Mouse (Mus musculus) stomach, embryonic 16.5 days (tissue): ENCODE data around the gene Tbc1d19. TPM values are rescaled to one million over a fixed set of nuclear protein-coding genes. Genes with fewer than 3 reads are reported as not detected.

ENCODE experiments used
- ATAC-seq: fragments of 200-750 bp; cut with Nextera tagmentation; 2 replicates; pipeline ENCODE4 v1.8.0; 2017; ENCODE audit warnings: moderate number of reproducible peaks, moderate TSS enrichment; ENCODE audit not compliant: insufficient read depth, low FRiP score
- H3K27ac ChIP-seq: fragments of 300-500 bp; sonication (generic); 2 replicates; pipeline ENCODE4 v1.5.1; 2014; ENCODE audit warnings: low read length
- H3K27me3 ChIP-seq: fragments of 300-500 bp; sonication (generic); 2 replicates; pipeline ENCODE4 v1.6.1; 2014; ENCODE audit warnings: low read length, control low read depth, mixed read lengths; ENCODE audit not compliant: control insufficient read depth, insufficient read depth
- H3K36me3 ChIP-seq: fragments of 300-500 bp; sonication (generic); 2 replicates; pipeline ENCODE4 v1.6.1; 2014; ENCODE audit warnings: low read length; ENCODE audit not compliant: control insufficient read depth, insufficient read depth
- H3K4me1 ChIP-seq: fragments of 300-500 bp; sonication (generic); 2 replicates; pipeline ENCODE4 v1.6.1; 2014; ENCODE audit warnings: low read length, control low read depth, mixed read lengths; ENCODE audit not compliant: control insufficient read depth, insufficient read depth
- H3K4me2 ChIP-seq: fragments of 300-500 bp; sonication (generic); 2 replicates; pipeline ENCODE4 v1.6.1; 2014; ENCODE audit warnings: low read depth, low read length, mixed read lengths
- H3K4me3 ChIP-seq: fragments of 300-500 bp; sonication (generic); replicated peaks from 2 replicates; pipeline ENCODE4 v1.5.1; 2014; ENCODE audit warnings: mild to moderate bottlenecking, low read length
- H3K9ac ChIP-seq: fragments of 300-500 bp; sonication (generic); 2 replicates; pipeline ENCODE4 v1.6.1; 2014; ENCODE audit warnings: low read length
- H3K9me3 ChIP-seq: fragments of 300-500 bp; sonication (generic); replicated peaks from 2 replicates; pipeline ENCODE4 v1.6.1; 2016; ENCODE audit warnings: low read length, control low read depth; ENCODE audit not compliant: control insufficient read depth
- WGBS: fragments of 180-500 bp; shearing (Covaris S2); extraction: QIAGEN DNeasy Blood & Tissue Kit; methylation state at CpG from one replicate; pipeline ENCODE4 v1.1.7; 2014; 5-methylcytosine and 5-hydroxymethylcytosine counted together
- polyA plus RNA-seq: library from polyadenylated mRNA; unstranded; fragments of >200 nt; fragmentation: Nextera tagmentation; extraction: Ambion mirVana; gene quantifications from 2 replicates; pipeline ENCODE4 v1.2.1, GENCODE M21; 2015

Gene Tbc1d19
- polyA plus RNA-seq, 1 experiment from 2014 or later: 40.9 TPM

DNA sequence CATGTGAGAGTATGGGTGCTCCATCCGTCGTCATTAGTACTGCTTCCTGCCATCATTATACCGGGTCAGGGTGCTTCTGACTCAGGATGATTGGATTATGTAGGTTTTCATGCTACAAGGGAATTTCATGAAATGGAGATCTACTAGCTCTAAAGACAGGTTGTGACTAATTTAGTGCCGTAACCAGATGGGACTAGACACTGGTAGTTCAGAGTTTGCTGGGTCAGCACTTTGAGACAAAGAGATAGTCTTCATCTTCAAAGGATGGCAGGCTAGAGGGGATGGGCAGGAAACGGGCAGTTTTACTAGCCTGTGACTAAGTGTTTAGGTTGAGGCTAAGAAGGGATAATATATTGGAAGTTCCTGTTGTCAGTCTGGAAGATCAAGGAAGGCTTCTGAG, 31.9 kb downstream of the Tbc1d19 start:
- Histone ChIP-seq H3K27me3 (no peaks in the 10 kb centered on the region), H3K27ac (no peak overlapping the region), H3K36me3 (peaks cover 2% of the 10 kb centered on the region; the same call in 1 of the 2 replicates), H3K9ac (no peak overlapping the region), H3K4me2 (no peak overlapping the region), H3K9me3 (no peaks in the 10 kb centered on the region), H3K4me3 (no peak overlapping the region), H3K4me1 (no peaks in the 10 kb centered on the region)
- no peak for ATAC-seq
- WGBS: 87% methylated on average over 5 of the region's 5 CpGs

DNA sequence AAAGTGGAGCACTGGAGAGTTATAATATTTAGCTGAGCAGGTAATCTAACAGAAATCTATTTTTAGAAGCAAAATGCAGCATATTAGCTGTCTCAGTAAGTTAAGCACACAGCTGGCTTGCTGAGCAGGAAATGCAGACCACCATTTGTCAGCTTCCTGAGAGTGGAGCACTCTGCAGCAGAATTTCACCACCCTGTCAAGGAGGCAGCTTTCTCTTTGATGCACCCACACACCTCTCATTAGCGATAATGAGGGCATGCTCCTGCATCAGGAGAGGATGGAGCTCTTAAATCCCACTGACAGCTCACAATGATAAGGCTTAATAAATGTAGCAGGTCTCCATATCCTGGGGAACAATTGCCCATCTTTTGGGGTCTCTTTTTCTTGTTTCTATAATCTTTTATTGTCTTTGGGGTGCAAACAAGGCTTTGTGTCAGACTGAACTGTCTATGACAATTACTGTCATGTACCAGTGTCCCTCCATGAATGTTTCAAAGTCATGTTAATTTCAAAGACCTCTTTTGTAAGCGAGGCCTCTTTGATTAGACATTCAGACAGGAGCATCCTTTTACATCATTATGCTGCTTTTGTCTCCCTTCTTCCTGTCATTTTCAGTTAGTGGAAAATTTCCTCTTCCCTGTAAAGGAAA, 39.0 kb downstream of the Tbc1d19 start:
- Histone ChIP-seq H3K9ac (no peak overlapping the region), H3K4me1 (no peaks in the 10 kb centered on the region), H3K4me2 (no peak overlapping the region), H3K27ac (no peak overlapping the region), H3K4me3 (no peak overlapping the region), H3K27me3 (no peaks in the 10 kb centered on the region), H3K36me3 (peaks cover 5% of the 10 kb centered on the region; the same call in 1 of the 2 replicates), H3K9me3 (no peaks in the 10 kb centered on the region)
- 59% methylated on average over 2 of the region's 2 CpGs for WGBS
- no peak for ATAC-seq

DNA sequence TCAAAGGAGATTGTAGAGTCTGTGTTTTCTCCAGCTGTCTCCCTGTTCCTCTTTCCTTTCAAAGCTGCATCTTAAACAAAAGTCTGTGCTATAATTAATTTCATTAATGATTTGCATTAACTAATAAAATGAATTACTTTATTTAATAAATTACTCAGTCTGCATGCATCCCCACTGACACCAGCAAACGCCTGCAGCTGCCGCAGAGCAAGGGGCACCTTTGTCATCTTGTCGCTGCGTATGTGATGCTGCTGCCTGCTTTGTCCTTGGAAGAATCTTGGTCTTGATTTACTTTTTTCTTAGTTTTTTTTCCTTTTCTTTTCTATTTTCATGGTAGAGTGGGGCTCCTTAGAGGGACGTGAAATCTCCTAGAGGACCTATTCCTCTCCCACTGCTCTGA, 43.2 kb downstream of the Tbc1d19 start:
- no peaks in the 10 kb centered on the region for H3K27me3 ChIP-seq
- ATAC-seq: no peak
- H3K27ac ChIP-seq: no peak overlapping the region
- no peak overlapping the region for H3K4me2 ChIP-seq
- 87% methylated on average over 5 of the region's 5 CpGs for WGBS
- peaks cover 3% of the 10 kb centered on the region; the same call in 1 of the 2 replicates for H3K36me3 ChIP-seq
- H3K4me3 ChIP-seq: no peak overlapping the region
- no peaks in the 10 kb centered on the region for H3K4me1 ChIP-seq
- H3K9ac ChIP-seq: no peak overlapping the region
- no peaks in the 10 kb centered on the region for H3K9me3 ChIP-seq

DNA sequence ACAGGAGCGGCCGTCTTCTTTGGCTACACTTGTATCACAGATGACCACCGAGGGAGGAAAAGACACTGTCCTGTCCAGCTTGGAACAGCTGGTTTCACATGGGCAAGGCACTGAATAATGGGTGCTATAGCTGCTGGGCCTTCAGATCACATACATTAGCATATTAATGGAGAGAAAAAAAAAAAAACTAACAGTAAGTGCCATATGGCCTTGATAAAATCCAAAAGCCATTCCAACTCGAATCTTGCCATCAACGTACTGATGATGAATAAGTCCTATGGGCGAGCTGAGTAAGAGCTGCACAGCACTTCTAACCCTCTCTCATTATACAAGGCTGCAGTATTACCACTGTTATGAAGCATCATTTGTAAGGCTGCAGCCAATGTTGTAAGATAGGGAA, 45.2 kb downstream of the Tbc1d19 start:
- H3K27me3 ChIP-seq: no peaks in the 10 kb centered on the region
- H3K36me3 ChIP-seq: peaks cover 5% of the 10 kb centered on the region
- H3K4me3 ChIP-seq: no peak overlapping the region
- H3K4me2 ChIP-seq: no peak overlapping the region
- 79% methylated on average over 6 of the region's 6 CpGs for WGBS
- H3K9me3 ChIP-seq: no peaks in the 10 kb centered on the region
- H3K9ac ChIP-seq: no peak overlapping the region
- H3K27ac ChIP-seq: no peak overlapping the region
- ATAC-seq: no peak
- no peaks in the 10 kb centered on the region for H3K4me1 ChIP-seq

DNA sequence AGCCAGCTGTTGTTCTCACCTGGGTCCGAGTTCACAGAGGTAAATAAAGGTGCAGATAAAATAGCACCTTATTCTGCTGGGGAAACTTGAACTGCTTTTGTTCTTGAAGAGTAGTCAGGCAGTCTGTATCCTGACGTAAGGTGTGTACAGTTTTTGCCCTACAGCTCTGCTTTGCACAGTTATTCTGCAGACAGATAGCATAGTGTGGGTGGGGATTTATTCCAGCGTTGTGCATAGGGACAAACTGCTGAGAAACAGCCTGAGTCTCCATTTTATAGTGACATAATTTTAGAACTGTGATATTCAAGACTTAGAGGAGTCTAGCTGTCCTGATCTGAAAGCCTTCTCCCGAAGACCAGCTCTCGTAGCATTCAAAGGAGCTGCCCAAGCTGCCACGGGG, 46.6 kb downstream of the Tbc1d19 start:
- no peaks in the 10 kb centered on the region for H3K4me1 ChIP-seq
- WGBS: 85% methylated on average over 6 of the region's 6 CpGs
- H3K9ac ChIP-seq: no peak overlapping the region
- ATAC-seq: no peak
- no peak overlapping the region for H3K27ac ChIP-seq
- peaks cover 5% of the 10 kb centered on the region for H3K36me3 ChIP-seq
- no peaks in the 10 kb centered on the region for H3K27me3 ChIP-seq
- H3K9me3 ChIP-seq: no peaks in the 10 kb centered on the region
- no peak overlapping the region for H3K4me2 ChIP-seq
- H3K4me3 ChIP-seq: no peak overlapping the region

DNA sequence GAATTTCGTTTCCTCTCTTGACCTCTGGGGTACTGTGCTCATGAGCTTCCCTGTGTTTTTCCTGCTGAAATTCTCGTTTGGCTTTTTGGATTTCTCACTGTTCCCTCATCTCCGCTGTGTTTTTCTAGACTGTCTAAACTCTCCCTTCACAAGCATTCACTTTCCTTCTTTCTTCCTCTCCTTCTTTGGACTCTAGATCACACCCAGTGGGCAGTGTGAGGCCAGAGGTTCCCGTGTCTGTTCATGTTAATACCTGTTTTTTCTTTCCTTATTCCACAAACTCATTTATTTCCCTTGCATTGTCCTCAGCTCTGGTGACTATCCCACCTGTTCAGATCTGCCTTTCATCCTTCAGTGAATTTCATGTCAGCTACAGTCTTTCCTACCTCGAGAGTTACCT, 55.7 kb downstream of the Tbc1d19 start:
- Histone ChIP-seq H3K9ac (no peak overlapping the region), H3K27ac (no peak overlapping the region), H3K36me3 (no peaks in the 10 kb centered on the region), H3K4me1 (no peaks in the 10 kb centered on the region), H3K27me3 (no peaks in the 10 kb centered on the region), H3K9me3 (no peaks in the 10 kb centered on the region), H3K4me3 (no peak overlapping the region), H3K4me2 (no peak overlapping the region)
- 82% methylated on average over 5 of the region's 5 CpGs for WGBS
- ATAC-seq: no peak

DNA sequence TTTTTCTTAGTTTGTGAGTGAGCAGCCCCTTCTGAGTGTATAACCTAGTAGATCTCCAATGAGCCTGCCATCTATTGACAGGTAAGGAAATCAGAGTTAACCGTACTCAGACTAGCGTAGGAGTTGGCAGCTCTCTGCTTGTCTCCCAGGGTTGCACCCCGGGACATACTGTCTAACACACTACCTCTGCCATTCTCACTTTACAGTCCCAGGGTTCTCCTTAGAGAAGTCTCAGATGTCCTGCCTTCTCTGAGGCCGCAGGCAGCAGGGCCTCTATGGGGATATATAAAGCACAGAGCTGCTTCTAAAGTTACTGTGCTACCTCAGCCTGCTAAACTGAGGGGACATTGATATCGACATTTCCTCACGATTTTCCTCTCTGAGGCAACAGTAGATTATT, 56.6 kb downstream of the Tbc1d19 start:
- no peaks in the 10 kb centered on the region for H3K36me3 ChIP-seq
- no peaks in the 10 kb centered on the region for H3K4me1 ChIP-seq
- no peak for ATAC-seq
- no peak overlapping the region for H3K4me2 ChIP-seq
- H3K27me3 ChIP-seq: no peaks in the 10 kb centered on the region
- H3K9me3 ChIP-seq: no peaks in the 10 kb centered on the region
- H3K9ac ChIP-seq: no peak overlapping the region
- H3K4me3 ChIP-seq: no peak overlapping the region
- no peak overlapping the region for H3K27ac ChIP-seq
- 85% methylated on average over 6 of the region's 6 CpGs for WGBS

DNA sequence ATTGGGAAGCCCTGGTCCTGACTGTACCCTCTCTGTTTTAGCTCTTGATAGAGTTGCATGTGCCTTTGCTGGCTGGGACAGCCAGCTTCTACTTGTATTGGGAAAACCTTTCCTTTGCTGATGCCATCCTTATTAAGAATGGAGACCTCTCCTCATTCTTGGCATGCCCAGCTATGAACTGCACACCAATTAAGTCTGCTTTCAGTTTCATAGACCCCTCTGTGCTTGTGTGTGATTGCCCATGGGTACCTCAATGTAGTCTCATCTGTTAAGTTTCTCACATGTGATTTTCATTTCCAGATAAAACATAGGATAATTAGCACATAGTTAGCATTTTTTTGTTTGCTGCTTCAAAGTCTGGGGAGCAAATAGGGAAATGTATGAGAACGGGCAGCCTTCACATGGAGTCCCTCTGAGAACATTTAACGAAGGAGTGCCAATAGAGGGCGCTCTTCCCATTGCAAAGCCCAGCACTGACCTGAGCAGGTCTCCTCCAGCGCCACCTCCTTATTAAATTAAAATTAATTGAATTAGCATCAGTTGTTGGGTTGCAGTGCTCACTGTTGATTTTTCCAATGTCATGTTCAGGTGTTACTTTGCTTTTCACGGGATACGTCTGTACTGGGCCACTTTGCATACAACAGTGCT, 62.4 kb downstream of the Tbc1d19 start:
- Histone ChIP-seq H3K36me3 (no peaks in the 10 kb centered on the region), H3K4me1 (no peaks in the 10 kb centered on the region), H3K27ac (no peak overlapping the region), H3K4me2 (no peak overlapping the region), H3K9me3 (no peaks in the 10 kb centered on the region), H3K9ac (no peak overlapping the region), H3K4me3 (no peak overlapping the region), H3K27me3 (no peaks in the 10 kb centered on the region)
- peak; percentile 74; the same call in 1 of the 2 replicates for ATAC-seq
- WGBS: 30% methylated on average over 6 of the region's 6 CpGs

DNA sequence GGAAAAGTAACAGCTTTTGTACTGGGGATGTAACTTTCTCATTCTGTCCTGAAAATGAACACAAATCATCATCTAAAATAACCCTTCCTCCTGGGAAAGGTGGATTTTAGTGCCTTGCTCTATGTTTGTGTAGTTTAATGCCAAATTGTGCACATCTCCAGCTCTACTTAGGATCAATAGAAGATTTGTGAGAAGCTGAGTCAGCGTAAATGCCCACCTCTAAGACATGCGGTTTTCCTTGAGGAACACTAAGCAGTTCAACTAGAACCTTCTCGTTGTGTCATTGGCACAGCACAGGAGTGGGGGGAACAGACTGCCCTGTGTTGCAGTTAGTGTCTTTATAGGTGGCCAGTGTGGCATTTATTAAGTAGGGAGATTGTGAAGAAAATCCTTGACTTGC, 65.6 kb downstream of the Tbc1d19 start:
- Histone ChIP-seq H3K9ac (no peak overlapping the region), H3K4me1 (no peaks in the 10 kb centered on the region), H3K27me3 (no peaks in the 10 kb centered on the region), H3K36me3 (no peaks in the 10 kb centered on the region), H3K4me3 (no peak overlapping the region), H3K9me3 (no peaks in the 10 kb centered on the region), H3K4me2 (no peak overlapping the region), H3K27ac (no peak overlapping the region)
- ATAC-seq: no peak
- 90% methylated on average over 3 of the region's 3 CpGs for WGBS
